Comparison of ENCODE assay signal across 10 mouse cellular contexts in genomic region chr12:113147481-113147880, GRCm38 (mm10). TPM values are rescaled to one million over a fixed set of nuclear protein-coding genes. Genes with fewer than 3 reads are reported as not detected.
DNase-seq lines count a peak whose midpoint lies in the region; ATAC-seq and TF ChIP-seq lines count a peak whose summit lies in the region.
"Had no signal": no experiment of that assay in that cellular context is flagged by ENCODE, and none has a peak within 500 bp of the region (broad histone marks: within the 10 kb centered on the region; RNA-seq: fewer than 3 reads in every experiment).

No protein-coding gene starts in this region.

- H3K27me3 ChIP-seq in liver, adult 2 months (ENCODE audit: control insufficient read depth, insufficient read depth, low read length), result no peaks in the 10 kb centered on the region
- peaks cover 82% of the 10 kb centered on the region for H3K27me3 ChIP-seq in liver, embryonic 12.5 days (replicated peaks)
- 0 out of 2 replicates have a peak, but pooled peaks cover 2% of the 10 kb centered on the region for H3K27me3 ChIP-seq in cerebellum, adult 2 months (ENCODE audit: control insufficient read depth, insufficient read depth, low read length)
- H3K27me3 ChIP-seq in limb, embryonic 15.5 days, result peaks cover 56% of the 10 kb centered on the region
- H3K27me3 ChIP-seq in forebrain, postnatal 0 days (ENCODE audit: insufficient read depth, low read length), result no peaks in the 10 kb centered on the region; the same call in 1 of the 2 replicates
- H3K27me3 ChIP-seq: Patski had no signal

- no peaks in the 10 kb centered on the region; the same call in 1 of the 2 replicates for H3K36me3 ChIP-seq in liver, adult 2 months (ENCODE audit: control insufficient read depth, insufficient read depth, low read length)
- H3K36me3 ChIP-seq in liver, embryonic 12.5 days, result no peaks in the 10 kb centered on the region; the same call in 1 of the 2 replicates
- no peaks in the 10 kb centered on the region for H3K36me3 ChIP-seq in limb, embryonic 15.5 days
- peaks cover 25% of the 10 kb centered on the region for H3K36me3 ChIP-seq in forebrain, postnatal 0 days (ENCODE audit: insufficient read depth)
- H3K36me3 ChIP-seq: limb, embryonic 13.5 days had no signal

- H3K4me2 ChIP-seq in liver, embryonic 12.5 days, result no peak overlapping the region
- no peak overlapping the region for H3K4me2 ChIP-seq in limb, embryonic 15.5 days
- H3K4me2 ChIP-seq in forebrain, postnatal 0 days (ENCODE audit: low read depth), result no peak overlapping the region

- no peak for ATAC-seq in liver, embryonic 12.5 days
- ATAC-seq in limb, embryonic 15.5 days (ENCODE audit: insufficient number of reproducible peaks, low FRiP score, low TSS enrichment, low read depth), result no peak
- ATAC-seq in granulocyte monocyte progenitor cell, adult 5-6 weeks (replicated peaks; ENCODE audit: poor library complexity, severe bottlenecking), result no peak
- no peak for ATAC-seq in forebrain, postnatal 0 days

- H3K4me3 ChIP-seq in liver, adult 2 months (ENCODE audit: insufficient read depth, low read depth, low read length), result no peak overlapping the region
- H3K4me3 ChIP-seq in liver, embryonic 12.5 days, result no peak overlapping the region
- no peak overlapping the region for H3K4me3 ChIP-seq in cerebellum, adult 2 months (replicated peaks; ENCODE audit: insufficient read depth, low read depth, low read length)
- no peak overlapping the region for H3K4me3 ChIP-seq in limb, embryonic 15.5 days
- H3K4me3 ChIP-seq in forebrain, postnatal 0 days (ENCODE audit: low read depth, low read length), result no peak overlapping the region

- TF ChIP-seq CTCF in liver, adult 2 months (IDR thresholded peaks at IDR 0.05; ENCODE audit: low read depth, low read length), result no peak
- TF ChIP-seq CTCF in cerebellum, adult 2 months (IDR thresholded peaks at IDR 0.05; ENCODE audit: borderline replicate concordance, insufficient read depth, low read depth, low read length), result no peak
- no peak for TF ChIP-seq CTCF in forebrain, postnatal 0 days (IDR thresholded peaks at IDR 0.05; ENCODE audit: low read depth)

- 75% methylated on average over 8 of the region's 8 CpGs for WGBS in liver, adult 2 months
- 67% methylated on average over 8 of the region's 8 CpGs for WGBS in liver, embryonic 12.5 days (ENCODE audit: insufficient replicate concordance)
- WGBS in cerebellum, adult 2 months, result 9% methylated on average over 8 of the region's 8 CpGs
- 80% methylated on average over 8 of the region's 8 CpGs for WGBS in limb, embryonic 15.5 days
- WGBS in forebrain, postnatal 0 days, result 76% methylated on average over 8 of the region's 8 CpGs

- peak; percentile 41 for DNase-seq in liver, adult 2 months (ENCODE audit: extremely low read depth, low read depth, low spot score)
- DNase-seq in cerebellum, adult 2 months, result peak; percentile 65 to 75
- DNase-seq in gastrocnemius, postnatal 25 days, result peak; percentile 85
- no peak for DNase-seq in forebrain, postnatal 0 days
- no peak for DNase-seq in c-Kit-positive CD71-positive TER-119-positive erythroid progenitor cells, embryonic 14.5 days (ENCODE audit: low spot score)

- no peak overlapping the region for H3K9ac ChIP-seq in liver, adult 2 months (ENCODE audit: low read depth, low read length)
- no peak overlapping the region for H3K9ac ChIP-seq in liver, embryonic 12.5 days
- no peak overlapping the region for H3K9ac ChIP-seq in limb, embryonic 15.5 days
- no peak overlapping the region for H3K9ac ChIP-seq in forebrain, postnatal 0 days
- H3K9ac ChIP-seq: limb, embryonic 13.5 days had no signal

- TF ChIP-seq POLR2A in liver, adult 2 months (IDR thresholded peaks at IDR 0.05; ENCODE audit: extremely low read depth, insufficient read depth, low read length), result no peak
- no peak for TF ChIP-seq POLR2A in cerebellum, adult 2 months (IDR thresholded peaks at IDR 0.05; ENCODE audit: borderline replicate concordance, insufficient read depth, low read length)

- no peak overlapping the region for H3K27ac ChIP-seq in liver, adult 2 months (replicated peaks; ENCODE audit: insufficient read depth, low read depth, low read length)
- no peak overlapping the region for H3K27ac ChIP-seq in liver, embryonic 12.5 days
- H3K27ac ChIP-seq in cerebellum, adult 2 months (ENCODE audit: insufficient read depth, low read length), result no peak overlapping the region
- H3K27ac ChIP-seq in limb, embryonic 15.5 days, result 0 out of 2 replicates have a peak overlapping the region, but pooled peaks have one; percentile 39
- no peak overlapping the region for H3K27ac ChIP-seq in forebrain, postnatal 0 days (ENCODE audit: low read depth, low read length)
- H3K27ac ChIP-seq: limb, embryonic 13.5 days had no signal

- peaks cover 9% of the 10 kb centered on the region for H3K4me1 ChIP-seq in liver, adult 2 months (ENCODE audit: control insufficient read depth, insufficient read depth, low read length)
- H3K4me1 ChIP-seq in liver, embryonic 12.5 days, result peaks cover 80% of the 10 kb centered on the region
- H3K4me1 ChIP-seq in cerebellum, adult 2 months (ENCODE audit: control insufficient read depth, insufficient read depth, low read length), result peaks cover 21% of the 10 kb centered on the region
- H3K4me1 ChIP-seq in limb, embryonic 15.5 days, result peaks cover 45% of the 10 kb centered on the region
- H3K4me1 ChIP-seq in forebrain, postnatal 0 days (ENCODE audit: insufficient read depth), result peaks cover 13% of the 10 kb centered on the region; the same call in 1 of the 2 replicates

- no peaks in the 10 kb centered on the region for H3K9me3 ChIP-seq in liver, embryonic 12.5 days (replicated peaks)
- no peaks in the 10 kb centered on the region for H3K9me3 ChIP-seq in limb, embryonic 15.5 days
- H3K9me3 ChIP-seq in forebrain, postnatal 0 days (ENCODE audit: low read length), result no peaks in the 10 kb centered on the region
- H3K9me3 ChIP-seq: limb, embryonic 13.5 days had no signal

- no peaks in the 10 kb centered on the region for H3K79me2 ChIP-seq in liver, adult 2 months (ENCODE audit: control insufficient read depth, insufficient read depth, low read length)

RNA-seq across cellular contexts. Expression of gene Crip1, which starts 1.4 kb away (rescaled TPM):
- 18.3 and 22.2 TPM in 2 replicates for total RNA-seq in liver, adult 2 months (2014; rRNA removed)
- 17.5 and 25.0 TPM in 2 replicates for polyA plus RNA-seq in liver, adult 2 months (2012; rRNA removed)
- 96.9 and 99.8 TPM in 2 replicates for polyA plus RNA-seq in liver, embryonic 12.5 days (2016; fragmentation: Nextera tagmentation; extraction: Ambion mirVana)
- 44.5 and 55.5 TPM in 2 replicates for polyA plus RNA-seq in cerebellum, adult 2 months (2012; rRNA removed)
- total RNA-seq in gastrocnemius, postnatal 25 days (2021), result 100 to 1,000 TPM in 1 of 2 experiments, 10 to 100 TPM in 1; 90.0 to 150 TPM
- polyA plus RNA-seq in limb, embryonic 15.5 days (2015; fragmentation: Nextera tagmentation; extraction: Ambion mirVana), result 560 and 613 TPM in 2 replicates
- total RNA-seq in granulocyte monocyte progenitor cell, adult 5-6 weeks (2014; fragmentation: Nextera tagmentation), result 161 and 242 TPM in 2 replicates
- total RNA-seq in granulocyte monocyte progenitor cell, adult 5-6 weeks (2017), result 84.6 and 103 TPM in 2 replicates
- 8.3 and 16.1 TPM in 2 replicates for total RNA-seq in forebrain, postnatal 0 days (2014; rRNA removed)
- polyA plus RNA-seq in forebrain, postnatal 0 days (2015; fragmentation: Nextera tagmentation; extraction: Ambion mirVana), result 28.9 and 47.1 TPM in 2 replicates

RNA-seq across cellular contexts. Expression of gene Crip2, which starts 7.4 kb away (rescaled TPM):
- total RNA-seq in liver, adult 2 months (2014; rRNA removed), result 24.3 and 37.3 TPM in 2 replicates
- polyA plus RNA-seq in liver, adult 2 months (2012; rRNA removed), result 217 and 245 TPM in 2 replicates
- 52.1 and 53.5 TPM in 2 replicates for polyA plus RNA-seq in liver, embryonic 12.5 days (2016; fragmentation: Nextera tagmentation; extraction: Ambion mirVana)
- 66.2 and 67.0 TPM in 2 replicates for polyA plus RNA-seq in cerebellum, adult 2 months (2012; rRNA removed)
- 10 to 100 TPM; 39.5 to 52.5 TPM for total RNA-seq in gastrocnemius, postnatal 25 days (2021)
- 113 and 182 TPM in 2 replicates for polyA plus RNA-seq in limb, embryonic 15.5 days (2015; fragmentation: Nextera tagmentation; extraction: Ambion mirVana)
- total RNA-seq in granulocyte monocyte progenitor cell, adult 5-6 weeks (2014; fragmentation: Nextera tagmentation), result not detected in 2 replicates
- 0.46 TPM in 1 of 2 replicates, not detected in the other for total RNA-seq in granulocyte monocyte progenitor cell, adult 5-6 weeks (2017)
- total RNA-seq in forebrain, postnatal 0 days (2014; rRNA removed), result 191 and 198 TPM in 2 replicates
- 533 and 584 TPM in 2 replicates for polyA plus RNA-seq in forebrain, postnatal 0 days (2015; fragmentation: Nextera tagmentation; extraction: Ambion mirVana)

RNA-seq across cellular contexts. Expression of gene Tedc1, which starts 8.7 kb away (rescaled TPM):
- 0.09 and 0.34 TPM in 2 replicates for total RNA-seq in liver, adult 2 months (2014; rRNA removed)
- polyA plus RNA-seq in liver, adult 2 months (2012; rRNA removed), result 0.15 and 0.45 TPM in 2 replicates
- 18.3 and 18.5 TPM in 2 replicates for polyA plus RNA-seq in liver, embryonic 12.5 days (2016; fragmentation: Nextera tagmentation; extraction: Ambion mirVana)
- polyA plus RNA-seq in cerebellum, adult 2 months (2012; rRNA removed), result 1.1 and 1.6 TPM in 2 replicates
- total RNA-seq in gastrocnemius, postnatal 25 days (2021), result under 1 TPM; 0.46 to 0.54 TPM
- polyA plus RNA-seq in limb, embryonic 15.5 days (2015; fragmentation: Nextera tagmentation; extraction: Ambion mirVana), result 25.4 and 28.5 TPM in 2 replicates
- total RNA-seq in granulocyte monocyte progenitor cell, adult 5-6 weeks (2014; fragmentation: Nextera tagmentation), result 6.5 and 11.1 TPM in 2 replicates
- total RNA-seq in granulocyte monocyte progenitor cell, adult 5-6 weeks (2017), result 6.1 and 22.6 TPM in 2 replicates
- total RNA-seq in forebrain, postnatal 0 days (2014; rRNA removed), result 7.8 and 8.6 TPM in 2 replicates
- 7.6 and 10.0 TPM in 2 replicates for polyA plus RNA-seq in forebrain, postnatal 0 days (2015; fragmentation: Nextera tagmentation; extraction: Ambion mirVana)

RNA-seq across cellular contexts. Expression of gene Tmem121, which starts 38.2 kb away (rescaled TPM):
- total RNA-seq in liver, adult 2 months (2014; rRNA removed), result not detected in 2 replicates
- not detected in 2 replicates for polyA plus RNA-seq in liver, adult 2 months (2012; rRNA removed)
- polyA plus RNA-seq in liver, embryonic 12.5 days (2016; fragmentation: Nextera tagmentation; extraction: Ambion mirVana), result 1.0 and 1.2 TPM in 2 replicates
- polyA plus RNA-seq in cerebellum, adult 2 months (2012; rRNA removed), result 30.9 and 31.3 TPM in 2 replicates
- total RNA-seq in gastrocnemius, postnatal 25 days (2021), result under 1 TPM; 0.33 to 0.46 TPM
- polyA plus RNA-seq in limb, embryonic 15.5 days (2015; fragmentation: Nextera tagmentation; extraction: Ambion mirVana), result 12.7 and 17.1 TPM in 2 replicates
- 0.17 TPM in 1 of 2 replicates, not detected in the other for total RNA-seq in granulocyte monocyte progenitor cell, adult 5-6 weeks (2014; fragmentation: Nextera tagmentation)
- total RNA-seq in granulocyte monocyte progenitor cell, adult 5-6 weeks (2017), result not detected in 2 replicates
- total RNA-seq in forebrain, postnatal 0 days (2014; rRNA removed), result 71.8 and 75.6 TPM in 2 replicates
- 59.3 and 66.7 TPM in 2 replicates for polyA plus RNA-seq in forebrain, postnatal 0 days (2015; fragmentation: Nextera tagmentation; extraction: Ambion mirVana)

RNA-seq across cellular contexts. Expression of gene Mta1, which starts 49.4 kb away (rescaled TPM):
- 6.0 and 8.9 TPM in 2 replicates for total RNA-seq in liver, adult 2 months (2014; rRNA removed)
- polyA plus RNA-seq in liver, adult 2 months (2012; rRNA removed), result 24.3 and 31.7 TPM in 2 replicates
- 7.2 and 7.7 TPM in 2 replicates for polyA plus RNA-seq in liver, embryonic 12.5 days (2016; fragmentation: Nextera tagmentation; extraction: Ambion mirVana)
- 60.4 and 61.4 TPM in 2 replicates for polyA plus RNA-seq in cerebellum, adult 2 months (2012; rRNA removed)
- total RNA-seq in gastrocnemius, postnatal 25 days (2021), result 10 to 100 TPM; 29.3 to 34.4 TPM
- 10.6 and 12.9 TPM in 2 replicates for polyA plus RNA-seq in limb, embryonic 15.5 days (2015; fragmentation: Nextera tagmentation; extraction: Ambion mirVana)
- 73.6 and 85.1 TPM in 2 replicates for total RNA-seq in granulocyte monocyte progenitor cell, adult 5-6 weeks (2014; fragmentation: Nextera tagmentation)
- 21.0 and 27.6 TPM in 2 replicates for total RNA-seq in granulocyte monocyte progenitor cell, adult 5-6 weeks (2017)
- total RNA-seq in forebrain, postnatal 0 days (2014; rRNA removed), result 49.2 and 59.3 TPM in 2 replicates
- polyA plus RNA-seq in forebrain, postnatal 0 days (2015; fragmentation: Nextera tagmentation; extraction: Ambion mirVana), result 13.6 and 13.8 TPM in 2 replicates

Comparison
In these comparisons a context has a peak if more than half of its experiments do, and no peak if none do; other contexts are left out.
1. DNase-seq: peak in liver, adult 2 months (single experiment), cerebellum, adult 2 months (2 of 2) and gastrocnemius, postnatal 25 days (single experiment); none in forebrain, postnatal 0 days (single experiment) and c-Kit-positive CD71-positive TER-119-positive erythroid progenitor cells, embryonic 14.5 days (single experiment).